Mouse (Mus musculus) E14TG2a.4 (cell line): ENCODE results near the gene Mog.

Experiments
- CTCF ChIP-seq: conservative IDR thresholded peaks from 2 replicates; pipeline ENCODE4 v1.5.1; 2014; ENCODE audit warnings: low read length
- POU5F1 ChIP-seq: IDR thresholded peaks from 2 replicates; pipeline ENCODE4 v1.6.1; 2014; ENCODE audit warnings: low read length, borderline replicate concordance

DNA sequence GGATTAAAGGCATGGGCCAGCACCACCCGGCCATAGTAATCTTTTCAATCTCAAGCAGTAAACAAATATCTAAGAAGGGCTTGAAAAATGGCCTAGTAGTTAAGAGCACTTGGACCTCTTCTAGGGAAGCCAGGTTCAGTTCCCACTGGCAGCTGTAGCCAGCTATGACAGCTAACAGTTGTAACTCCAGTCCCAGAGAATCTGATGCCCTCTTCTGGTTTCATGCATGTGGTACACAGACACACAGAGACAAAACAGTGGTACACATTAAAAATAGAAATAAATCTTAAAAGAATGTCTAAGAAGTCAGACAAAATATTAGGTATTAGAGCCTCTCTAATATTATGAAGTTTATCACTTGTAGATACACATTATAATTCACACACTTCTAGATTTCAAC, 62.1 kb downstream of the Mog start:
- TF ChIP-seq CTCF (no peak), POU5F1 (no peak)
